Mouse (Mus musculus): ENCODE measurements around the gene Il16. TPM values are rescaled to one million over a fixed set of nuclear protein-coding genes. Genes with fewer than 3 reads are reported as not detected.

Gene Il16
- total RNA-seq, 4 experiments from 2014 or later = 4.9 to 9.2 (median 6.5) TPM

DNA sequence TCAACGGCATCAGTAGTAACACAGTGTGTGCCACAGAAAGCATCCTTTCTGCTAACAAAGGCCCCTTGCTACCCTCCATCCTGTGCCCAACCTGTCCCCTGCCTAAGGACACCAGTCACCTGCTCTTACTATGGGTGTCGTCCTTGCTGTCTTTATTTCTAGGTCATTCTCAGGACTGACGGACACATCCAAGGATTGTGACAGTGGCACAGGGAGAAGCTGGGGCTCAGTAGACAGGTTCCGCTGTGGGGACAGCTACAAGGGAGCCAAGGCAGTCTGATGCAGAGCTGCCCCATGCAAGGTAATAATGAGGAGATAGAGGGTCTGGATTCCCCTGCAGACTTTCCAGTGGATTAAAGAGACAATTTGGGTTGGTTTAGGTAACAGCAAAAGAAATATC is 67.0 kb downstream of the Il16 start:
- no peak for DNase-seq

DNA sequence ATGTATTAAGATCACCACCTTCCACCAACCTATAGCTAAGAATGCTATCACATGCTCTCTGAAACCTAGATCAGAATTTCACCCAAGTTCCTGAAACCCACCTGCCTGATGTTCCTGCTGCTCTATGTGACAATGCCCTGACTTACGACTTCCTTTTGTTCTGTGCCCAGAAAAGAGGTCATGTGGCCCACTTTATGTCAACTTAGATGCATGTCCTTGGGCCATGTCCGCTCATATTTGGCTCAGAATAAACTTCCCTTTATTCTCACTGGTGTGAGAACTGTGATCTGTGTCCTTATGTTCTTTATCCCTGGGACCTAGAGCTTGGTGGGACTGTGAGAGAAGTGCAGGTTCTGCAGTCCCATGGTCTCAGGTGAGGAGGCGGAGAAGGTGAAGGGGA is 68.2 kb downstream of the Il16 start:
- no peak for DNase-seq

DNA sequence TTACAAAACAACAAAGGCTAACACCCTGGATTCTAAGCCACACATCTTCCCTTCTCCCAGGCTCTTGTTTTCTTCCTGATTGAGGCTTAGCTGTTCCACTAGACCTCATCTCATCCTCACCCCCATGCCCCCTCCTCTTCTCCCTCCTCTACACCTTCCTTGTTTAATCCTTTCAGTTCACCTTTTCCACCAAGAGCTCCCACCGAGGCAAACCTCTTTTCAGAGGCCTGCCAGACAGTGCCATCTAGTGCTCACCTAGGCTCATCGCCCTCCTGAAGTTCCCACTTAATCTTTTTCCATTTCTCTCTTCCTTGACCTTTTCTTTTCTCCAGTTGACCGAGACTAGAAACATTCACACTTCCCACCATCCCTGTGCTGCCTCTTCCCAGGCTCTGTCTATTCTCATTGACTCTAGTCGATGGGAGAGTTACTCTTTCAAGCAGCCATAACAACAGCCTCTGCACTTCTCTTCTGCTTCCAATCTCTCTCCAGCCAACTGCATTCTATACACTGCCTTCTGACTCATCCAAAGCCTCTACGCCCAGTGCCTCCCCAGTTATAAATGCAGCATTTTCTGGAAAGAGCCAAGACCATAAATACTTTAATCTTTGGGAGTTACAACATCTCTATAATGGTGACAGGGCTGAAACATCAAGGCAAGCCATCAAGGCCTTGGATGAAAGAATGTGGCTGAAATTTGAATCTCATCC is 69.8 kb downstream of the Il16 start:
- DNase-seq = no peak

DNA sequence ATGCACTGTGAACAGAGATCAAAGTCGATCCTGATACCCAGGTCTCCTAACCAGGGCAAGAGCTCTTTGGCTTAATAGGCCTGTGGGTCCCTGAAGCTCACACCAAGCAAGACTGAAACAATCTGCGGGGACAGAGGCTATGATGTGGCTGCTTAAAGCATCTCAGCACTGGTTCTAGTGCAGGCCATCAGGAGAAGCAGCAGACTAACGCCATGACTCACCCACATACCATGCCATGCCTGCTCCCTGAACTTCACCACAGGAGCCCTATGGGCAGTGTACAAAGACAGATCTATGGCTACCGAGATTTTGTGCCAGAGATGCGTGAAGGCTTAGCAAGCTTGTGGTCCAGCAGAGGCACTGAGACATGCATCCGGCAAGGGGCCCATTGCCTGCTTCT is 74.0 kb downstream of the Il16 start:
- no peak for DNase-seq

DNA sequence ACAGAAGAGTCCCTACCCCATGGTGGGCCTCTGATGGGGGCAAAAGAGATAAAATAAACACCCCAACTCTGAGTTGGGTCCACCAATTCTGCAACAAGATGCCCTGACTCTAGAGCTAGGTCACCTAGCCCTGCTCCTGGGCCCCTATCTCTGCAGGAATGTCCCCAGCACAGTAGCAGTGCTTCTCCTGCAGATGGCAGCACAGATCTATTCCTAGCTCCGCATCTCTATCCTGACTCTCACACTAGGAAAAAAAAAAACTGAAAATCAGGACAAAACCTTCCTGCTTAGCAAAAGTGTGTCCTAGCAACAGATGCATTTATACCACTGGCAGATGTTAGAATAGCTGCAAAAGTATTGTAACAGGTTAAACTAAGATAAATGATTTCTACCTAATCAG is 76.8 kb downstream of the Il16 start:
- DNase-seq = no peak

DNA sequence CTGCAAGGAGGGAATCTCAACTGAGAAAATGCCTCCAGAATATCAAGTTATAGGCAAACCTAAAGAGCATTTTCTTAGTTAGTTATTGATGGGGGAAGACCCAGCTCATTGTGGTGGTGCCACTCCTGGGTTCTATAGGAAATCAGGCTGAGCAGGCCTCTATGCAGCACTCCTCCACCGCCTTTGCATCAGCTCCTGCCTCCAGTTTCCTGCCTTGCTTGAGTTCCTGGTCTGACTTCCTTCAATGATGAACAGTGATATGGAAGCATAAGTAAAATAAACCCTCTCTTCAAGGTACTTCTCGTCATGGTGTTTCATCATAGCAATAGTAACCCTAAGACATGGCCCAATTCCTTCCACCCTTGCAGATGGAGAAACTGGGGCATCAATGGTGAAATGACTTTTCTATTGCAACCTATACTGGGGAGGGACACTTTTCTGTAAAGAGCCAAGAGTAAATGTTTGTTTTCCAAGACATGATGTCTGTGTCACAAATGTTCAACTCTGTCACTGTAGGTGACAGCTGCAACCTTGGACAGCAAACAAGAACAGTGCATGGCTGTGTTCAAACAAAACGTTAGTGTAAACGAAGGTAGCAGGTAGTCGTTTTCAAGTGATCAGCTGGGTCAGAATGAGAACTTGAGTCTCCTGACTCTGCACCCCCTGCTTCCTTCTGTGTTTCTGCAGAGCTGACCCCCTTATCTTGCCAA is 77.4 kb downstream of the Il16 start:
- DNase-seq = no peak

DNA sequence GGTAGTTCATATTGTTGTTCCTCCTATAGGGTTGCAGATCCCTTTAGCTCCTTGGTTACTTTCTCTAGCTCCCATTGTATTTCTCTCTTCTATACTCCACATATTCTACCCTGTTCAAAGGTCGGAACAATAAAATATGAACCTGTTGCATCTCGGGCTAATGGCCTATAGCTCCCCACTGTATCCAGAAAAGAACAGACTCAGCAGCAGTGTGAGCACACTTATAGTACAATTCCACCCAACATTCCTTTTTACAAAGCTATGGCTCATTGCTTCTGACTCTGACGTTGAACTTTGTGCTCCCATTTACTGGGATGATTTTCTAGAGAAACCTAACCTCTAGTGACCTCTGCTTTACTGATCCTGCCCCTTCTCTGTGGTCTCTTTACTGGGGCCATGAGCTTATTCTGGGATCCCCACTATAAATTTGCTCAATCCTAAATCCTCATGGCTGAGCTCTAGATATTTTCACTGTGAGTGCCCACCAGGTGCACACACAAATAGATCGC is 79.4 kb downstream of the Il16 start:
- no peak for DNase-seq

DNA sequence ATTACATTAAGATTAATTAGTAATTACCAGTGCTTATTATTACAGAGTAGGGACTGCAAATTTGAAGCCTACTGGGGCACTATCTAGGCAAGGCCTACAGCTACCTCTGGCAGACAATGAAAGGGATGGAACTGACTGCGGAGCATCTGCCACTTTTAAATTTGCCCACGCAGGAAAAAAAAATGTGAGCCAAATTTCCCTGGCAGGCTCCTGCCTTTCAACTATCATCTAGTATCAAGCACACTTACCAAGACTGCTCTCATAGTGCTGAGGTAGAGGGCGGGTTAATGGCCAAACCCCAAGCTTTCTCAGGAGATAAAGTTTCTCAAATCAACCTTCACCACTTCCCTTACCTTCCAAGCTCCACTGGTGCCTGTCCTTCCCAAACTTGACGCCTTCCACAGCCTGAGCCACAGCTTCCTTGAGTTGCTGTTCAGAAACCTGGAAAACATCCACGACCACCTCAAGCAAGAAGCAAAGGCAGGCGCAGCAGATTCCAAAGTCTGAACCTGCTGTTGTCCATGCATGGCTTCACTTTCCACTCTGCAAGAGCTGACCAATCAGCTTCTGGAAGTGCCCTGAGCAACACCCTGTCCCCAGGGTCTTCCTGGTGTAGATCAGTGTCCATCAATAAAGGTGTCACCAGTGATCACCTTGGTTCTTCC is 82.7 kb downstream of the Il16 start:
- DNase-seq = no peak

DNA sequence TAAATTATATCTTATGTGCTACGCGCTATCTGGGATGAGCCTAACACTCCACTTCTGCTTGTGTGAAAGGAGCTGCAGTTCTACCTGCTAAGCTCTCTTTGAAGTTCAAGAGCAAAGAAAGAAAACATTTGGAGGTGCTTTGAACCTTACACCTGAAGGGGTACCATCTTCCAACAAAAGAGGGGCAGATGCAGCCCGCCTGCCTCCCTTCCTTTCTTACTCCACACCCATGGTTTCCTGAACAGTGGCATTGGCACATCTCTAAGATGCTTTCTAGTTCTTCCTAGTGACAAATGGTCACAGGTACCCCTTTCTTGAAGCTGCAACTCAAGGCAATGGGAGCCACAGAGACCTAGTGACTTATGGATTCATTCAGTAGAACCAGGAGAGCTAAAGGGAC is 83.8 kb downstream of the Il16 start:
- DNase-seq = no peak

DNA sequence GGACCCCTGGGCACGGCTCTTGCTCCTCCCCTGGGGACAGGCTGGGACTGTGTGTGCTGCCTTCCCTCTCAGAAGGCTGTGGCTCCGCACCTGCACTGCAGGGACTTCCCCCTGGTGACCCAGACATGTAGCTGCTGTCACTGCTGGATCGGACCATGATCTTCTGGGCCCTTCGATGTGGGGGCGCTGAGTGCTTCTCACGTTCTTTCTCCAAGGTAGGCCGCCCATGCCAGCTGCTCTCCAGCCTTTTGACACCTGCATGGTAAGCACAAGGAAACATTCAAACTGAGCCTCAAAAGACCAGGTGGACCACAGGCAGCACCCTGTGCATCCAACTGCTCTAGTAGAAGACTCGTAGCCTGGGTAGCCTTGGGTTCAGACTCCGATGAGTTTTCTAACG is 84.5 kb downstream of the Il16 start:
- no peak for DNase-seq

DNA sequence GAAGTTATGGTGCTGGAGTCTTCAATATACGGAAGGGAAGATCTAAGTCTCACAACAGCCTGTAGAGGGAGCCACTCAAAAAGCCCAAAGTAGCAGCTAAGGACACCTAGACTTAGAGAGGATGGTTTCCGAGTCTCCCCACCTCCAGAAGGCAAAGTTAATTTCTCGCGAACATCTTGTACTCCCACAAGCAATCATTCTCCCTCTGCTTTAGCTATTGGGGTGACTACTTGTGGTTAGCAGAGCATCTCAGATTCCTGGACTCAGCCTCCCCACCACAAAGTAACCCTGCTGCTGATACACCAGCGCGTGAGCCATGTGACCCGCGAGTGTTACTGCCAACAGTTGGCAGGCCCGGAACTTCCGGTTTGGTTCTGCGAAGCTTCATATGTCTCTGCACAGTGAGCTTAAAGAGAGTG is 85.2 kb downstream of the Il16 start:
- DNase-seq = no peak

DNA sequence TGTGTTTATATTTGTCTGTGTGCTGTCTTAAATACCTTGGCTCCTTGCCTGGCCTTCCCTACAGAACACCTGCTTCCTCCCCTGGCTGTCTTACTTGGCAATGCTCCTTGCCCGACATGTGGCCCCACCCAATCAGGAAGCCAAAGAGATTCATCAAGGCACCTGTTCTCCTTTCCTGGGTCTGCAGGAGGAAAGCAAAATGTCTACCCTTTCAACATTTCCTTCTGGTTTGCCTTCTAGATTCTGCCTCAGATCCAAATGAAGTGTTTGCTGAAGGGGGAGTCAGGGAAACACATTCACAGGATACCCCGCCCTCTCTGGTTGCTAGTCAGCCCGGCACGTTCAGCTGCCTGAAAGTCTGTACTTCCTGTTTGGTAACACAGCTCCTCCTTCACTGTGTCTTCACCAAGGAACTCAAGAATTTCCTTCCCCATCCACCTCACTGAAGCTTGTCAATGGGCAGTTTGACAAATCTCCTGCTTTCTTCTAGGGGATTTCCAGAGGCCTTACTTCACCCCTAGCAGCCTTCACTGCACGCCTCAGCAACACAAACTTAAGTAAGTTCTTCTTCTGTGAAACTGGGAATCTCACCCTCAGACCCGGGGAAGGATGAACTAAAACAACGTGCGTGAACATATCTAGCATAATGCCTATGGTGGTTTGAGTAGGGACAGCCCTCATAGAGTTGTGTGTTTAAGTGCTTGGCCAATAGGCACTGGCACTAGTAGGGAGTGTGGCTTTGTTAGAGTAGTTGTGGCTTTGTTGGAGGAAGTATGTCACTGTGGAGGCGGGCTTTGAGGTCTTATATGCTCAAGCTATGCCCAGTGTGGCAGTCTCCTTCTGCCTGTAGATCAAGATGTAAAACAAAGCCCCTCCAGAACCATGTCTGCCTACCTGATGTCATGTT is 86.1 kb downstream of the Il16 start:
- peak; percentile 24 for DNase-seq

DNA sequence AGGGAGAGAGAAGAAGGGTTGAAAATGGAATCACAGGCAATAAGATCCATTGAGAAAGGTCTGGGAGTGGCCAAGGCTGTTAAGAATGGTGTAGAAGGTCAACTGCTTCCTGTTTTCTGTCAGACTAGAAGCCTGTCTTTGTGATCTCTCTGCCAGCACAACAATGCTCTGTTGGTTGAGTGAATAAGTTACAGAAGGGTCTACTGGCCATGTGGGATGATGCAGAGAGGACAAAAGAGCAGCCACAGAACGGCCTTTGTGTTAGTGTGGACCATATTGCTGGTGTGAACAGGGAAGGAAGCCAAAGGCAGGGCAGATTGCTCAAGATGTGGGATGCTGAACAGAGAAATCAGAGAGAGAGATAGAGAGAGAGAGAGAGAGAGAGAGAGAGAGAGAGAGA is 86.8 kb downstream of the Il16 start:
- no peak for DNase-seq

DNA sequence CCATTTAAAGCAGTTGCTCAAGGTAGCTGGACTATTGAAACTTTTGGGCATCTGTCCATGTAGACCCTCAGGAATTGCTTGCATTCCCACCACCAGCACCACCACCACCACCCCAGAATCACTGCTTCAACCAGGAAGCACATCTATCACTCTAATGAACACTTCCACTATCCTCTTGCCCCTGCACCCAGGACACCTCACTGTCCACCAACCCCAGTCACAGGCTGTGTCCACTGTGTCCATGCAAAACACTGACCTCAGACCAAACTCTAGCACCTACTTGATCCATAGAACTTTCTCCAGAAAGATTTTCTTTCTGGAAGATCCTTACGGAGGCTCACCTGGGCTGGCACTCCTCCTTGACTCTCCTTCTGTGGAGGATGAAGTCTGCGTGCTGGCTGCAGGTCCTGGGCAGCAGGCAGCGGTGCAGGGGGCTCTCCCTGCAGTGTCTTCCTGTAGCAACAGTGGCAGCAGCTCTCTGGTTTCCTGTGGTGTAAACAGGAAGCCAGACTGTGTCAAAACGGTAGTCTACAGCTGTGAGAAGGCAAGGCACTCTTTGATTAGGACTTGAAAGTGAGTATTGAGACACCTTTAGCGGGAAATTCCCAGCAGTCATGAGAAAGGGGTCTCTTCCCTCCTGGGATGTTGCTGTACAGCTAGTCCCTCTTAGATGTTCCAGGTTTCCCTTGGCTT is 90.4 kb downstream of the Il16 start:
- peak; percentile 25 for DNase-seq

DNA sequence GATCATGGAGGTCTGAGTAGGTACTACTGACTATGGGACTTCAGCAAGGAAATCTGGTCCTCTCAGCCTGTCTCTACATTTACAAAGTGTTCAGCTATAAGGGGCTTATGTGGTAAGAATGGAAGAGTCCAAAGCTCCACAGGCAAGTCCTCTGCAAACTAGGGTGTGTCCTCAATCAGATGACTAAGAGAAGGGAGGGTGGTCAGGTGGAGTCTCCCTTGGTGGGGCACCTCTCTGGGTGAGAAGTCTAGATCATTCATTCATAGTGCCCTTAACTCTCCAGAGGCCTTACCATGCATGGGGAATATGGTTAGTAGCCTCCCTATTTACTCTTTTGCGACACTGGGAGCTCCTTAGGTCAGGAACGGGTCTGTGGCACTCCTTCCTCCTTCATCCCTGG is 91.3 kb downstream of the Il16 start:
- no peak for DNase-seq

DNA sequence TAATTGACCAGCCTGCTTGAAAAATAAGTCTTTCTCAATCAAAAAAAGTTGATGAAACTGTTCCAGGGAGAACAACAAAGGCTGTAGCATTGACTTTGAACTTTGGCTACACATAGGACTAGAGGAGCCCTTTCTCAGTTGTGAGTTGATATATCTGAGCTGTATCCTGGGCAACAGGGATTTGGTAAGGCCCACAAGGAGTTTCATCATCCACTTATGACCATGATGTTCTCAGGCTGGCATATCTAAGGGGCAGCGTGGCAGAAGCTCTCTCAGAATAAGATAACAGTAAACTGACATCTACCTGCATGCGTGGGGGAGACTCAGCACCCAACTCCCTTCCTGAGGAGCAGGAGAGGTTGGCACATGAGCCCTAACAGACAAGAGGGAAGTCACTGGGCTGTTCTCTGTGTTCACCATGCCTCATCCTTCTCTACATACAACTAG is 91.9 kb downstream of the Il16 start:
- no peak for DNase-seq

DNA sequence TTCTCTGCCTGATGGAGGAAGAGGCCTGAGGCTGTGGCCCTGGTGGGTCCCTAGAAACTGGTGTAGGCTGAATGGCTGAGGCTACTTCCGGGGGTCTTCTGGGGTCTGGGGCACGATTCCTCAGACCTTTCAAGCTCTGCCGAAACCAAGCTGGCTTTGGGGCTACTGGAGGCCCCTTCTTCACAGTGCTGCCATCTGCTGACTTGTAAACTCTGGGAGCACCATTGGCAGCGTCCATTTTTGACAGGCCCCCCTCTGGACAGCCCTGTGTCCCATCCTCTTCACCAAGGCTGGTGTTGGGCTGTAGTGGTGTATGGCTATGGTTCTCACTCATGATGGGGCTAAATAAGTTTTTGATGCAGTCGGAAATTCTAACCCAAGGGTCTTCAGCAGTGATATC is 93.0 kb downstream of the Il16 start:
- no peak for DNase-seq

DNA sequence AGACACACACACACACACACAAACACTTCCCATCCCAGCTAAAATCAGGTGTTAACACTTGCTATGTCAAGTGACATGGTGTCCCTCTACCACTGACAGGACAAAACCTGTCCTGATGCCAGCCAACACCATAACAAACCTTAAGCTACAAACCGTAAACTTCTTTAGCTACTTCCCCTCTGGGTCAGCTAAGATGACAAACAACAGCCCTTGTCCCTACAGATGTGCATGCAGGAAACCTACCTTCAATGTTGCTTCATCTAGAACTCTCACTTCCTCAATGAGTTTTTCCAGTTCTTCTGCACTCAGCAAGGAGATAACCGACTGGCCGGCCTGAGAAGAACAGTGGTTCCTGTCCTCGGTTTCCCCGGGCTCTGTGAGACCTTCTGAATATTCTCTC is 94.9 kb downstream of the Il16 start:
- no peak for DNase-seq

DNA sequence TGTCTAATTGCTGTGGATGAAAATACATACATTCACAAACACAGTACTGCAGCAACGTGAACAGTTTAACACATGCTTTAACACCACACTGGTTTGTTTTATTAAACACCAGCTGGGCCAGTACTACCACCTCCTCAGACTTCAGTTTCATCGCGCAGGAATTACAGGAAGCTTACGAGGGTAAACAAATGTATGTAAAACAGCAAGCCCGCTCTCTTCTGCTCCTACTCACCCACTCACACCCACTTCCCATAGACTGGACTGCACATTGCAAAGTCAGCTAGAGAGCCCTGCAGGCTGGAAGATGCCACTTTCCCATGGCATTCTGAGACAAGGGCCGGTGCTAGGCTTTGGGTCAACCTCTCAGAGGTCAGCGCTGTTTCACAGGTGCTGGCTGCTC is 96.7 kb downstream of the Il16 start:
- DNase-seq = no peak

DNA sequence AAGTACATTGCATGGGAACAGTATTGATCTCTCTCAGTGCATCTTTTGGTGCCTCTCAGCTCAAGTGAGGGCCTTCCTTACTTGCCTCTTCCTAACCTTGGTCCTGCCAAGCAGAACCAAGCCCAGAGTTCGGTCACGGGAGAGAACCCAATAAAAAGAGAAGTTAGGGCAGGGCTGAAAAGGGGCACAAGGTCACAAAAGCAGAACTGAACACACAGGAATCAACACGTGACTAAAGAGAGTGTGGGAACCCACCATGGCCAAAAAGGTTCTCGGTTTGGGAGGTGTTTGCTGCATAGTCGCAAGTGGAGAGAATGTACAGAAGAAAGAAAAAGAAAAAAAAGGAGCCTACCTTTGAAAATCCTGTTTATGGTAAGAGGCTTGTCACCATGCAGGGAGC is 100.0 kb downstream of the Il16 start:
- no peak for DNase-seq

DNA sequence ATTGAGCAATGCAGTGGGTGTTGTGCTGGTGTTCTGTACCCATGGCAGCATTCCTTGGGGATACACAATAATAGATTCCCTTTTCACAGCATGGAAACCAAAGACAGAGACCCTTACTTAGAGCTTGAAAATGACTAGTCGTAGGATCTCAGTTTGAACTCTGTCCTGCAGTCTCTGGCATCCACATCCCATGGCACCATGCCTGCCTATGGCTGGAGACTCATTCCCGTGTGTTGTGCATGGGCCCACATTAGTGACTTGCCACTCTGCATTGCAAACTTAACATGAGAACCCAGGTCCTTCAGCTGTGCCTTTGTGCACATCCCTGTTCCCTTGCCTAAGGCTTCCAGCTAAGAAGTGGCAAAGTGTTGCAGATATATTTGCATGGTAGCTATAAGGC is 100.8 kb downstream of the Il16 start:
- DNase-seq = no peak

DNA sequence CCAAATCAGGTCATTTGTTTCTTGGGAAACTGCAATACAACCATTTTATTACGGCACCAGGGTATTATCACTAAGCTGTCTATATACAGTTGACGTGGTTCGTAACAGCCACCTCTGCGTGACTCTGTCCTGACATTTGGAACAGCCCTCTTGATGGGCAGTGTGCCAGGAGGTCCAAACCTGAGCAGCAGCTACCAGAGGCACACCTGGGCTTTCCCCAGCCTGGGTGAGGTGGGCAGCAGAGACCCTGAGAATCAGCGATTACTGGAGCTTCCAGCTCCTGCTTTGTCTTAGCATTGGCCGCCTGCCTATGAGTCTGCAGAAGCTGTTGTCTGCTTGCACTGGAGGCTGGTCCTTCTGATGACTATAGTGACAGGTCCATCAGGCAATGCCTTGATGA is 101.9 kb downstream of the Il16 start:
- no peak for DNase-seq

Measured in adrenal gland, adult 8-10 months (tissue).